Mouse (Mus musculus) intestine, embryonic 16.5 days (tissue): ENCODE measurements around the gene Abcb11. TPM values are rescaled to one million over a fixed set of nuclear protein-coding genes. Genes with fewer than 3 reads are reported as not detected.
A peak's percentile ranks its signal among the peaks of the same experiment; 100 is the strongest.
"Not testable (repeated sequence)": the region's sequence is repeated elsewhere in the genome, so short reads cannot be mapped to it uniquely, and the experiment has no call there.

ENCODE experiments used
- ATAC-seq: fragments of 200-750 bp; cut with Nextera tagmentation; 2 replicates; pipeline ENCODE4 v1.8.0; 2017; ENCODE audit warnings: moderate TSS enrichment, moderate library complexity
- H3K27ac ChIP-seq: fragments of 300-500 bp; sonication (generic); 2 replicates; pipeline ENCODE4 v1.5.1; 2014; ENCODE audit warnings: mild to moderate bottlenecking, low read length
- H3K27me3 ChIP-seq: fragments of 300-500 bp; sonication (generic); replicated peaks from 2 replicates; pipeline ENCODE4 v1.6.1; 2014; ENCODE audit warnings: low read length, control low read depth, mixed read lengths; ENCODE audit not compliant: control insufficient read depth, insufficient read depth
- H3K36me3 ChIP-seq: fragments of 300-500 bp; sonication (generic); 2 replicates; pipeline ENCODE4 v1.6.1; 2014; ENCODE audit warnings: low read length, control low read depth; ENCODE audit not compliant: control insufficient read depth, insufficient read depth
- H3K4me1 ChIP-seq: fragments of 300-500 bp; sonication (generic); 2 replicates; pipeline ENCODE4 v1.6.1; 2014; ENCODE audit warnings: low read length, control low read depth, mixed read lengths; ENCODE audit not compliant: control insufficient read depth, insufficient read depth
- H3K4me2 ChIP-seq: fragments of 300-500 bp; sonication (generic); 2 replicates; pipeline ENCODE4 v1.6.1; 2014; ENCODE audit warnings: low read depth, low read length, control low read depth
- H3K4me3 ChIP-seq: fragments of 300-500 bp; sonication (generic); 2 replicates; pipeline ENCODE4 v1.5.1; 2014; ENCODE audit warnings: mild to moderate bottlenecking, low read length
- H3K9ac ChIP-seq: fragments of 300-500 bp; sonication (generic); 2 replicates; pipeline ENCODE4 v1.6.1; 2014; ENCODE audit warnings: low read depth, low read length
- H3K9me3 ChIP-seq: fragments of 300-500 bp; sonication (generic); 2 replicates; pipeline ENCODE4 v1.6.1; 2016; ENCODE audit warnings: low read length, control low read depth; ENCODE audit not compliant: control insufficient read depth
- WGBS: fragments of 180-500 bp; shearing (Covaris S2); extraction: QIAGEN DNeasy Blood & Tissue Kit; methylation state at CpG from one replicate; pipeline ENCODE4 v1.1.7; 2014; 5-methylcytosine and 5-hydroxymethylcytosine counted together
- polyA plus RNA-seq: library from polyadenylated mRNA; unstranded; fragments of >200 nt; fragmentation: Nextera tagmentation; extraction: Ambion mirVana; gene quantifications from 2 replicates; pipeline ENCODE4 v1.2.1, GENCODE M21; 2015

Gene Abcb11
- polyA plus RNA-seq, 1 experiment from 2014 or later = 4.0 TPM

GRCm38 (mm10) chr2:69300568-69300967 is 41.8 kb downstream of the Abcb11 start:
- H3K9me3 ChIP-seq, H3K27me3 ChIP-seq, H3K9ac ChIP-seq, H3K36me3 ChIP-seq, H3K27ac ChIP-seq, H3K4me3 ChIP-seq, ATAC-seq, H3K4me2 ChIP-seq, H3K4me1 ChIP-seq: not testable (repeated sequence)
- WGBS = 90% methylated on average over 5 of the region's 6 CpGs

- no peak overlapping the region for H3K27ac ChIP-seq
- no peak overlapping the region for H3K4me2 ChIP-seq
- H3K36me3 ChIP-seq = no peaks in the 10 kb centered on the region
- H3K4me3 ChIP-seq = no peak overlapping the region
- H3K27me3 ChIP-seq = no peaks in the 10 kb centered on the region
- H3K4me1 ChIP-seq = no peaks in the 10 kb centered on the region
- no peak for ATAC-seq
- H3K9me3 ChIP-seq = no peaks in the 10 kb centered on the region
- no peak overlapping the region for H3K9ac ChIP-seq
These were observed 47.9 kb downstream of the Abcb11 start for GRCm38 (mm10) chr2:69294508-69294907.

GRCm38 (mm10) chr2:69288989-69289388 is 53.4 kb downstream of the Abcb11 start:
- WGBS = 64% methylated on average over 5 of the region's 5 CpGs
- H3K4me3 ChIP-seq = no peak overlapping the region
- no peaks in the 10 kb centered on the region for H3K4me1 ChIP-seq
- H3K4me2 ChIP-seq = no peak overlapping the region
- H3K9ac ChIP-seq = no peak overlapping the region
- H3K9me3 ChIP-seq = no peaks in the 10 kb centered on the region
- H3K36me3 ChIP-seq = no peaks in the 10 kb centered on the region
- no peaks in the 10 kb centered on the region for H3K27me3 ChIP-seq
- no peak overlapping the region for H3K27ac ChIP-seq
- ATAC-seq = no peak

- Histone ChIP-seq H3K36me3 (no peaks in the 10 kb centered on the region), H3K9me3 (no peaks in the 10 kb centered on the region), H3K4me2 (no peak overlapping the region), H3K4me1 (no peaks in the 10 kb centered on the region), H3K27me3 (no peaks in the 10 kb centered on the region), H3K27ac (no peak overlapping the region), H3K9ac (no peak overlapping the region), H3K4me3 (no peak overlapping the region)
- 13% methylated on average over 1 of the region's 1 CpGs for WGBS
- ATAC-seq = peak; percentile 44; the same call in 1 of the 2 replicates
These were observed 66.5 kb downstream of the Abcb11 start for GRCm38 (mm10) chr2:69275875-69276274.

GRCm38 (mm10) chr2:69264069-69264618 is 78.3 kb downstream of the Abcb11 start:
- H3K4me1 ChIP-seq = no peaks in the 10 kb centered on the region
- H3K4me2 ChIP-seq = no peak overlapping the region
- ATAC-seq = no peak
- H3K27ac ChIP-seq = no peak overlapping the region
- H3K36me3 ChIP-seq = no peaks in the 10 kb centered on the region
- no peaks in the 10 kb centered on the region for H3K9me3 ChIP-seq
- H3K27me3 ChIP-seq = no peaks in the 10 kb centered on the region
- no peak overlapping the region for H3K4me3 ChIP-seq
- no peak overlapping the region for H3K9ac ChIP-seq

- no peak for ATAC-seq
- H3K27me3 ChIP-seq = no peaks in the 10 kb centered on the region
- H3K9me3 ChIP-seq = no peaks in the 10 kb centered on the region
- H3K4me3 ChIP-seq = no peak overlapping the region
- no peaks in the 10 kb centered on the region for H3K36me3 ChIP-seq
- no peaks in the 10 kb centered on the region for H3K4me1 ChIP-seq
- no peak overlapping the region for H3K27ac ChIP-seq
- WGBS = 70% methylated on average over 16 of the region's 16 CpGs
- no peak overlapping the region for H3K9ac ChIP-seq
- H3K4me2 ChIP-seq = no peak overlapping the region
These were observed 94.1 kb downstream of the Abcb11 start for GRCm38 (mm10) chr2:69248221-69248755.

- H3K9me3 ChIP-seq = no peaks in the 10 kb centered on the region
- 93% methylated on average over 1 of the region's 1 CpGs for whole genome bisulfite sequencing
- no peaks in the 10 kb centered on the region for H3K36me3 ChIP-seq
- H3K27me3 ChIP-seq = no peaks in the 10 kb centered on the region
- H3K4me3 ChIP-seq = no peak overlapping the region
- no peaks in the 10 kb centered on the region for H3K4me1 ChIP-seq
- ATAC-seq = no peak
- no peak overlapping the region for H3K9ac ChIP-seq
- H3K4me2 ChIP-seq = no peak overlapping the region
- H3K27ac ChIP-seq = no peak overlapping the region
These were observed 95.3 kb downstream of the Abcb11 start for GRCm38 (mm10) chr2:69247081-69247480.

GRCm38 (mm10) chr2:69244924-69245323 is 97.5 kb downstream of the Abcb11 start:
- Histone ChIP-seq H3K4me3 (no peak overlapping the region), H3K4me2 (no peak overlapping the region), H3K36me3 (no peaks in the 10 kb centered on the region), H3K9me3 (no peaks in the 10 kb centered on the region), H3K27ac (no peak overlapping the region), H3K27me3 (no peaks in the 10 kb centered on the region), H3K9ac (no peak overlapping the region), H3K4me1 (no peaks in the 10 kb centered on the region)
- 44% methylated on average over 2 of the region's 2 CpGs for WGBS
- no peak for ATAC-seq

- H3K9me3 ChIP-seq = no peaks in the 10 kb centered on the region
- peak; percentile 44; the same call in 1 of the 2 replicates for ATAC-seq
- no peak overlapping the region for H3K27ac ChIP-seq
- no peaks in the 10 kb centered on the region for H3K4me1 ChIP-seq
- H3K4me3 ChIP-seq = no peak overlapping the region
- H3K9ac ChIP-seq = no peak overlapping the region
- WGBS = 60% methylated on average over 9 of the region's 9 CpGs
- no peaks in the 10 kb centered on the region for H3K27me3 ChIP-seq
- H3K4me2 ChIP-seq = no peak overlapping the region
- H3K36me3 ChIP-seq = no peaks in the 10 kb centered on the region
These were observed 103.1 kb downstream of the Abcb11 start for GRCm38 (mm10) chr2:69239315-69239714.
